Mouse (Mus musculus) stomach, postnatal 0 days (tissue): ENCODE measurements at regions not wholly inside any gene's neighbourhood (a gene's known extent, or its start where the extent isn't known, plus 50 kb on each side); places are given as distances from the start of the nearest gene placed in this dataset.

Experiments used
- ATAC-seq: fragments of 200-750 bp; cut with Nextera tagmentation; 2 replicates; pipeline ENCODE4 v1.8.0; 2017; ENCODE audit not compliant: low FRiP score, low TSS enrichment
- DNase-seq: peaks from one replicate; pipeline ENCODE4 v3.0.0-alpha.2; 2016; ENCODE audit warnings: low spot score
- H3K27ac ChIP-seq: fragments of 300-500 bp; sonication (generic); replicated peaks from 2 replicates; pipeline ENCODE4 v1.5.1; 2014; ENCODE audit warnings: mild to moderate bottlenecking, control low read depth
- H3K27me3 ChIP-seq: fragments of 300-500 bp; sonication (generic); 2 replicates; pipeline ENCODE4 v1.6.1; 2014; ENCODE audit warnings: low read length; ENCODE audit not compliant: control insufficient read depth, insufficient read depth
- H3K36me3 ChIP-seq: fragments of 300-500 bp; sonication (generic); 2 replicates; pipeline ENCODE4 v1.6.1; 2014; ENCODE audit warnings: low read length, mixed read lengths; ENCODE audit not compliant: control insufficient read depth, insufficient read depth
- H3K4me1 ChIP-seq: fragments of 300-500 bp; sonication (generic); replicated peaks from 2 replicates; pipeline ENCODE4 v1.6.1; 2014; ENCODE audit warnings: antibody characterized with exemption; ENCODE audit not compliant: control insufficient read depth, insufficient read depth
- H3K4me2 ChIP-seq: fragments of 300-500 bp; sonication (generic); replicated peaks from 2 replicates; pipeline ENCODE4 v1.6.1; 2014; ENCODE audit warnings: low read depth, mild to moderate bottlenecking, control low read depth, moderate library complexity
- H3K4me3 ChIP-seq: fragments of 300-500 bp; sonication (generic); 2 replicates; pipeline ENCODE4 v1.5.1; 2014; ENCODE audit warnings: low read depth, low read length, control low read depth
- H3K9ac ChIP-seq: fragments of 300-500 bp; sonication (generic); 2 replicates; pipeline ENCODE4 v1.6.1; 2014; ENCODE audit warnings: mild to moderate bottlenecking, low read length, control low read depth, mixed read lengths
- H3K9me3 ChIP-seq: fragments of 300-500 bp; sonication (generic); 2 replicates; pipeline ENCODE4 v1.6.1; 2016; ENCODE audit warnings: low read length; ENCODE audit not compliant: control insufficient read depth
- CTCF ChIP-seq: IDR thresholded peaks from 2 replicates; pipeline ENCODE4 v1.5.1; 2016; ENCODE audit warnings: antibody characterized with exemption, low read depth, mild to moderate bottlenecking, moderate library complexity
- EP300 ChIP-seq: optimal IDR thresholded peaks from 2 replicates; pipeline ENCODE3; 2016; ENCODE audit warnings: antibody characterized with exemption
- WGBS: fragments of 180-500 bp; shearing (Covaris S2); extraction: QIAGEN DNeasy Blood & Tissue Kit; methylation state at CpG from one replicate; pipeline ENCODE4 v1.1.7; 2014; 5-methylcytosine and 5-hydroxymethylcytosine counted together

DNA sequence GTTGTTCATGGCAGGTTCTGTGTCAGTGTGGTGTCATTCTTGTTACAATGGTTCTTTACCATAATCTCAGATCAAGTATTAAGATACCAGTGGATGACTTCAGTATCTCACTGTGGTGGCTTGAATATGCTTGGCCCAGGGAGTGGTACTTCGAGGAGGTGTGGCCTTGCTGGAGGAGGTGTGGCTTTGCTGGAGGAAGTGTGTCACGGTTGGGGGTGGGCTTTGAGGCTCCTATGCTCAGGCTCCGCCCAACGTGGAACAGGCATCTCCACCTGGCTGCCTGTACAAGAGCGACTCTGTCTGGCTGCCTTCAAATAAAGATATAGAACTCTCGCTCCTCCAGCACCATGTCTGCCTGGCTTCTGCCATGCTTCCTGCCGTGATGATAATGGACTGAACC lies 63.6 kb downstream of the Cd2 start:
- no peaks in the 10 kb centered on the region for H3K4me1 ChIP-seq
- H3K27me3 ChIP-seq = no peaks in the 10 kb centered on the region
- 75% methylated on average over 7 of the region's 7 CpGs for WGBS
- H3K4me3 ChIP-seq = no peak overlapping the region
- TF ChIP-seq EP300 = no peak
- TF ChIP-seq CTCF = no peak
- no peak for DNase-seq
- no peak overlapping the region for H3K4me2 ChIP-seq
- no peaks in the 10 kb centered on the region for H3K36me3 ChIP-seq
- no peak for ATAC-seq
- no peak overlapping the region for H3K9ac ChIP-seq
- no peak overlapping the region for H3K27ac ChIP-seq
- H3K9me3 ChIP-seq = no peaks in the 10 kb centered on the region

DNA sequence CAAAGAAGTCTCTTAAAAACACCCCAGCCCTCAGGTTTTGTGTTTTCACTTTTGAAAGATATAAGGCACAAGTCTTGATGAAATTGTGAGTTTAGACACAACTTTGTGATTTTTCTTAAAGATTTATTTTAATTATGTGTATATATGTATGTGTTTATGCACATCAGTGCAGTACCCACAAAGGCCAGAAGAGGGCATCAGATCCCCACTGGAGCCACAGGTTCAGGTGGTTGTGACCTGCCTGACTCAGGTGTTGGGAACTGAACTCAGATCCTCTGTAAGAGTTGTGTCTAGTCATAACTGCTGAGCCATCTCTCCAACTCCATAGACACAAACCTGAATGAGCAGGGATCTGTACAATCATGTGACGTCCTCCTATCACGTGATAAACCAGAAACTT lies 67.8 kb downstream of the Cd2 start:
- no peak overlapping the region for H3K4me3 ChIP-seq
- H3K9ac ChIP-seq = no peak overlapping the region
- H3K27ac ChIP-seq = no peak overlapping the region
- H3K36me3 ChIP-seq = no peaks in the 10 kb centered on the region
- TF ChIP-seq EP300 = no peak
- TF ChIP-seq CTCF = peak; percentile 37
- WGBS = 98% methylated on average over 2 of the region's 2 CpGs
- H3K27me3 ChIP-seq = no peaks in the 10 kb centered on the region
- no peak overlapping the region for H3K4me2 ChIP-seq
- H3K4me1 ChIP-seq = no peaks in the 10 kb centered on the region
- H3K9me3 ChIP-seq = no peaks in the 10 kb centered on the region
- no peak for ATAC-seq
- no peak for DNase-seq

DNA sequence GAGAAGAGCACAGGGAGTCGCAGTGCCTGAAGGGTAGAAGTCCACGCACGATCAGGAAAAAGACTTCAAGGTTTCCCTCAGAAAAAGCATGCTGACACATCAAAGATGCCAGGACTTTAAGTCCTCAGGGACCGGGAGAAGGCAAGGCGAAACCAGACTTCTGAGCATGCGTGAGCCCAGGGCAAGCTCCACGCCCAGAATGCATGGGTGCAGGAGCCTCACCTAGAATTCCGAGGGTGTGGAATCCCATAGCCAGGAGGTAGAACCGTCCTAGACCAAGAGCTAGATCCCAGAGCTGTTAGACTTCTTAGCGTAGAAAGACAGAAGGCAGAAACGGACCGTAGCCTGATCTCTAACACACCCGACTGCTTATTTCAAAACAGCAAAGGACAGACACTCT lies 71.0 kb downstream of the Cd2 start:
- H3K4me1 ChIP-seq = peaks cover 3% of the 10 kb centered on the region
- ATAC-seq (no peak), DNase-seq (no peak)
- TF ChIP-seq EP300 = no peak
- TF ChIP-seq CTCF = no peak
- H3K4me3 ChIP-seq = no peak overlapping the region
- WGBS = 85% methylated on average over 13 of the region's 13 CpGs
- no peaks in the 10 kb centered on the region for H3K27me3 ChIP-seq
- no peaks in the 10 kb centered on the region for H3K9me3 ChIP-seq
- H3K9ac ChIP-seq = no peak overlapping the region
- H3K36me3 ChIP-seq = no peaks in the 10 kb centered on the region
- H3K4me2 ChIP-seq = no peak overlapping the region
- H3K27ac ChIP-seq = no peak overlapping the region

DNA sequence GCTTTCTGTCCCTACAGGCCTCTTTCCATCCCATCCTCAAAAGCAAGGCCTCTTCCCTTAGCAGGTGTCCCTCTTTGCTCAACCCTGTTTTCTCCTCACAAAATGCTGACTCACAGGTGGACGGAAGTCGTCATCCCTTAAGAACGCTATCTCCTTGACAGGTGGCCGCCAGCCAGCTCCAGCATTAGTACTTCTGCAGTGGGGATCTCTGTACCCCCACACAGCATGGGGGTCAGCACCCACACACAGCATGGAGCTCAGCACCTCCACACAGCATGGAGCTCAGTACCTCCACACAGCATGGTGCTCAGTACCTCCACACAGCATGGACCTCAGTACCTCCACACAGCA lies 74.6 kb downstream of the Cd2 start:
- H3K4me3 ChIP-seq = no peak overlapping the region
- no peak overlapping the region for H3K9ac ChIP-seq
- H3K27ac ChIP-seq = no peak overlapping the region
- no peak for ATAC-seq
- H3K27me3 ChIP-seq = no peaks in the 10 kb centered on the region
- H3K36me3 ChIP-seq = no peaks in the 10 kb centered on the region
- 48% methylated on average over 4 of the region's 4 CpGs for WGBS
- H3K4me2 ChIP-seq = no peak overlapping the region
- no peaks in the 10 kb centered on the region for H3K9me3 ChIP-seq
- DNase-seq = no peak
- H3K4me1 ChIP-seq = peaks cover 3% of the 10 kb centered on the region
- no peak for TF ChIP-seq CTCF
- TF ChIP-seq EP300 = no peak

DNA sequence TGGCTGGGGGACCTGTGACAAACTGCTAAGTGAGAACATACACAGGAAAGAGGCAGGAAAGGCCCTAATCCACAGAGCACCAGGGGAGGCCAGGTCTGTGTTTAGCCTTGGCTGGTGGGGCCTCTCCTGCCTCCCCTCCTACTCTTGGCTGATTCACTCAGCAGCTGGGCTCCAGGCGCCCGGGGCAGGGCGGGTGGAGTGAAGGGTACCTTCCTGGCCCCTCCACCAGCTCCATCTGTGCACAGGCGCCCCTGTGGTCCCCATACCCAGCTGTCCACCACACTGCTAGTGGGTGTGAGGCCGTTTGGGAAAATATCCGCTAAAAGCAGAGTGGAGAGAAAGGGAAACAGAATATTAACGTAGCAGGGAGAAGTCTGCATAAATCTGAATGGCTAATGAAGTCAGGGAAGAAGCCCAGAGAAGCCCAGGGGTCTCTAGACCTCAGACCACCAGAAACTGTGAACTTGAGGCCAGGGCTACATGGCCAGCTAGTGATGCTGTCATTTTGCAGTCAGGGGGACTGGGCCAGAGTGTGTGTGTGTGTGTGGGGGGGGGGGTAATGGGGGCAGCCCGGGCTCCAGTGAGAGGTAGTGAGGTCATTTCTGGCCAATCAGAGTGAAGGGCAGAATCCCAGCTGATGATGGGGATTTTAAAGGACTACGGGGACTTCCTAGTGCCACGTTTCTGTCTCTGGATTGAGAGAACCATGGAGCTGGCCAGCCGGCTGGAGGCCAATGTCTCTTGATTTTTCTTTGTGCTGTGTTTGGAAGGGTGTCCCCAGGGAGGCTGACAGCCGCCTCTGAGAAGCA lies 75.1 kb downstream of the Cd2 start:
- H3K4me1 ChIP-seq = peaks cover 3% of the 10 kb centered on the region
- H3K9me3 ChIP-seq = no peaks in the 10 kb centered on the region
- no peaks in the 10 kb centered on the region for H3K36me3 ChIP-seq
- DNase-seq (no peak), ATAC-seq (peak; percentile 70; the same call in 1 of the 2 replicates)
- peak overlapping the region; percentile 56 for H3K27ac ChIP-seq
- 23% methylated on average over 12 of the region's 12 CpGs for WGBS
- 0 out of 2 replicates have a peak overlapping the region, but pooled peaks have one; percentile 4 for H3K9ac ChIP-seq
- TF ChIP-seq CTCF (no peak), EP300 (no peak)
- H3K27me3 ChIP-seq = no peaks in the 10 kb centered on the region
- no peak overlapping the region for H3K4me2 ChIP-seq
- no peak overlapping the region for H3K4me3 ChIP-seq

DNA sequence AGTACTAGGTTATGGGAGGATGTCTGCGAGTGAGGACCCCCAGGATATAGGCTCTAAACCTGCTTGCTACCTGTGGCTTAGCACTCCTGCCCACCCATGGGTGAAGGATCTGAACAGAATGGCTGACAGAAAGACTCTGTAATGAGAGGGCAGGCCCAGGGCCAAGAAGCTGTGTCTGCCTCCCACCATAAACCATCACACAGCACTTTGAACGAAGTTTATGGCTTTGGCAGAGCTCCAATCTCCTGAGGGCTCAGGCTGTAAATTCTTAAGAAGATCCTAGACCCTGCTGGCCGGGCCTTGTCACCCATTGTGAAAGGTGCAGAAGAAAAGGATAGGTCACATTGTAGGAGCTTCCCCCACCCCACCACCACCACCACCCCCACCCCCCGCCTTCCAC lies 75.8 kb downstream of the Cd2 start:
- WGBS = 44% methylated on average over 4 of the region's 4 CpGs

More for the DNA sequence above, 75.8 kb downstream of the Cd2 start:
- ATAC-seq (no peak), DNase-seq (no peak)
- peaks cover 3% of the 10 kb centered on the region for H3K4me1 ChIP-seq
- H3K27ac ChIP-seq = no peak overlapping the region
- H3K36me3 ChIP-seq = no peaks in the 10 kb centered on the region
- no peaks in the 10 kb centered on the region for H3K27me3 ChIP-seq
- H3K9ac ChIP-seq = no peak overlapping the region
- H3K4me3 ChIP-seq = no peak overlapping the region
- H3K9me3 ChIP-seq = no peaks in the 10 kb centered on the region
- H3K4me2 ChIP-seq = no peak overlapping the region
- TF ChIP-seq CTCF (no peak), EP300 (no peak)
